Mouse (Mus musculus): ENCODE results near the gene Sertad1.
"Not testable (repeated sequence)": the region's sequence is repeated elsewhere in the genome, so short reads cannot be mapped to it uniquely, and the experiment has no call there.

The Sertad1 gene

DNA sequence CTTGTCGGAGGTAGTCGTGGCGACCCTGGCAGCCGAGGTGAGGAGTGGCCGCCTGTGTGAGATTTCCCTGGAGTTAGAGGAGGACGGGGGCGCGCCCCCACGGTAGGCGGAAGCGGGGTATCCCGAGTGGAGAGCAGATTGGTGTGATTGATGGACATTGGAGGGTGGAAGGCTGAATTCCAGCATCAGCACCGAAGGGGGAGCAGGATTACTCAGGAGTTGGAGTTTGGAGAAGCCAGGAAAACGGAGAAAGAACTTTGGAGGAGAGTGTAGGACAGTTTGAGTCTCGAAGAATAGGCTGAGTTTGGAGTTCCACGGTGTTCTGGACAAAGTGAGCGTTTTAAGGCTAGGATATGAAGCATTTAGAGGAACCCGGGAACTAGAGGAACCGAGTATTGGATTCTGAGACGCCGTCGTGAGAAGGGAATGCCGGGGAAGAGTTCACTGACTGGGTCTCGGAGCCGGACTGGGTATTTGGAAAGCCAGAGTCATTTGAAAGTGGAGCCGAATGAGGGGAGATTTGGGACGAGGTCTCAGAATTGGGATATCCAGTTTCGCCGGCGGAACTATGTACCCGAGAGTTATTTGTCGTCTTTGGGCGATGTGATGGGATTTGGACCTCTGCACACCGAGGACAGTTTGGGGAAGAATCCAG is 12.7 kb upstream of the Sertad1 start:
- no peak for DNase-seq

GRCm38 (mm10) chr7:27474490-27474954 is 12.2 kb upstream of the Sertad1 start:
- peak; percentile 97 to 98 for DNase-seq

GRCm38 (mm10) chr7:27475596-27475995 is 11.1 kb upstream of the Sertad1 start:
- DNase-seq: no peak

DNA sequence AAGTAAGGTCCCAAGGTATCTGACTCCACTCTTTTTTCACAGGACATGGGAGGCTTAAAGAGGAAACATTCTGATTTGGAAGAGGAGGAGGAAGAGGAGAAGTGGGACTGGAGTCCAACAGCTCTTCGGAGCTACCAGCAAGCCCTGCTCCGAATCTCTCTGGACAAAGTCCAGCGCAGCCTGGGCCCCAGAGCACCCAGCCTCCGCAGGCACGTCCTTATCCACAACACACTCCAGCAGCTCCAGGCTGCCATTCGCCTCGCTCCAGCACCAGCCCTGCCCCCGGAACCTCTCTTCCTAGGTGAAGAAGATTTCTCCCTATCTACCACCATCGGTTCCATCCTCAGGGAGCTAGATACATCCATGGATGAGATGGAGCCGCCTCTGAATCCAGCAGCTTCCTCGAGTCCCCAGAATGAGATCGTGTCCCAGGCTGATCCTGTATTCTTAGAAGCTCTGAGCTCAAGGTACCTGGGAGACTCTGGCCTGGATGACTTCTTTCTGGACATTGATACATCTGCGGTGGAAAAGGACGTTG is 10.5 kb upstream of the Sertad1 start:
- no peak for DNase-seq

- no peak for DNase-seq
These were observed 8.1 kb upstream of the Sertad1 start for GRCm38 (mm10) chr7:27478561-27478960.

DNA sequence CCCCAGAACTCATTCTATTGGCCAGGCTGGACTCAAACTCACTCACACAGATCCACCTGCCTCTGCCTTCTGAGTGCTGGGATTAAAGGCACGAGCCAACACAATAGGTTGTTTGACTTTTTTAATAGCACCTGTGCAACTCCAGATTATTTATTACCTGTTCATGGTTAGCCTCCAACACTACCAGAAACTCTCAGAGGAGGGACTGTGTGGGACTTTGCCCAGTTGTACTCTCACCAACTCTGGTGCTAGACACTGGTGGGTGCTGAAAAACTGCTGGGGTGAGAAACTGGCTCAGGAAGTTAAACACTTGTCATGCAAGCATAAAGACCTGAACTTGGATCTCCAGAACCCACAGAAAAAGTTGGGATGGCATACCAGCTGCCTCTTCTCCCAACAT is 7.0 kb upstream of the Sertad1 start:
- no peak for DNase-seq

DNA sequence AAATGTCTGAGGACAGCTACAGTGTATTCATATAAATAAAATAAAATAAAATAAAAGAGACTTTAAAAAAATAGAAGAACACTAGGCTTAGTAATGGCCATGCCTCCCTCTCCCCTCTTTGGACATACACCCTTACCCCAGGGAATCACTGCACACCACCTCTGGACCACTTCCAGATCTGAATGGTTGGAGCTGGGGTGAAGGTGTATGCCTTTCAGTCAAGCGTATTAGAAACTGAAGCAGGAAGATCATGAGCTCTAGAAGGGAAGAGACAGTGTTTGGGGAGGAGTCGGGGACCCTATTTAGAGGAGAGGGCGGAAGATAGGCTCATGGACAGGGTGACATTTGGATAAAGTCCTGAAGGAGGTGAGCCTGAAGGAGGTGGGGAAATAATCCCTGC is 6.2 kb upstream of the Sertad1 start:
- DNase-seq: no peak

DNA sequence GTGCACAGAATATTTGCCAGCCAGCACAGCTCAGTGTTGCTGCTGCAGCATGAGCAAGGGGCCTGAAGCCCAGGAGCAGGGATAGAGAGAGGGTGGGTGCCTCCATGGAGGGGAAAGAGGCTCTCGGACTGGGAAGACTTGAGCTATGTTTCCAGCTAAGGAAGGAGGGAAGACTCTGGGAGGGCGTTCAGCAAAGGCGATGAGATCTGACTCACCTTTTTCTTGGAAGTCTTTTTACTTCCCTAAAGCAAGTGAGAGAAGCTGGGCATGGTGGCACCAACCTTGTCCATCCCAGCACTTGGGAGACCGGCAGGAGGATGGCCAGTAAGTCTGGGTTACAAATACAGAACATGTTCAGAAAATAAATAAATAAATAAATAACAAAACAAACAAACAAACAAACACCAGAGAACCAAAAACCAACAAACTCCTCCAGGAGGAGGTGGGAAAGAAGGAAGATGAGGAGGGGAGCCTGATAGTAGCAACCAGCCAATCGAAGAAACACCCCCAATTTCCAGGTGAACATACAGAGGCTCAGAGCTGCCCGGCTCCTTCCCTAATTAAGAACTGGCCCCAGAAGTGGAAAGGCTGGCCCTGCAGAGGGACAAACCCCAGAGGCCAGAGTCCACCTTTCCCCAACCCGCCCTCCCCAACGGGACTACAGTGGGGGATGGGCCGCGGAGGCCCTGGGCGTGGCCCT is 5.6 kb upstream of the Sertad1 start:
- no peak for DNase-seq

DNA sequence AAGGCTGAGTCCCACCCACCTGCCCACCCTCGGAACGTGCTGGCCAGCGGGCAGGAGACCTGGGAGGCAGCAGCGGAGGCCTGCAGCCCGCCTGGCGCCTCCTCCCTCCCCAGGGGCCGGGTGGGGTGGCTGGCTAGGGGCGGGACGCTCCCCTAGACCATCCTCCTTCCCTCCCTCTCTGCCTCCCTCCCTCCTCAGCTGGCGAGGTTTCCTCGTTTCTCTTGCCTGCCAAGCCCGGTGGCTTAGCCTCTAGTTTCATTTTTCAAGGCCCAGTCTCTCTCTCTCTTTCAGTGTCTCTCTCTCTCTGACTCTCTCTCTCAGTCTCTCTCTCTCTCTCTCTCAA is 5.1 kb upstream of the Sertad1 start:
- peak; percentile 63 to 65 for DNase-seq

GRCm38 (mm10) chr7:27483860-27484259 is 2.9 kb upstream of the Sertad1 start:
- DNase-seq: no peak

- no peak for DNase-seq
These were observed 474 bp upstream of the Sertad1 start for GRCm38 (mm10) chr7:27486102-27486769.

DNA sequence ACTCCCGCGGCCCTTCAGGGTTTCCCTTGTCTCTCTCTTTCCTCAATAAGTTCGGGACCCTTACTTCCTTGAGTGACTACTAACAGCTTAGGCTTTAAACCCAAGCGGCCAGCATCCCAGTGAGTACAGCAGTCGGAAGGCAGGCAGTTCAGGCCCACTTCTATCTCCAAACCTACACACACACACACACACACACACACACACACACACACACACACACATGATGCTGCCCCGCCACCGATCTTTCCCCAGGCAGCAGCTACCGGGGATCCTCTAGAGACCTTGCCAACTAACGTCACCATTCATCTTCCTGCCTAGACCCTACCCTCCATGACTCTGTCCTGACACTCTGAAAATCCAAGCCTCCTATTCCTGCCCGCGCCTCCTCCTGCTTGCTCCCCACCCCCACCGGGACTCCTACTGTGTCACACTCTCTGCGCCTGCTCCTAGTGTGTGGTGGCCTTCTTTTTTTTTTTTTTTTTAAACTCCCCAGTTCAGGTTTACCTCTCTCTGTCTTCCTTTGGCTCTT is 1.1 kb downstream of the Sertad1 start:
- no peak for DNase-seq

DNA sequence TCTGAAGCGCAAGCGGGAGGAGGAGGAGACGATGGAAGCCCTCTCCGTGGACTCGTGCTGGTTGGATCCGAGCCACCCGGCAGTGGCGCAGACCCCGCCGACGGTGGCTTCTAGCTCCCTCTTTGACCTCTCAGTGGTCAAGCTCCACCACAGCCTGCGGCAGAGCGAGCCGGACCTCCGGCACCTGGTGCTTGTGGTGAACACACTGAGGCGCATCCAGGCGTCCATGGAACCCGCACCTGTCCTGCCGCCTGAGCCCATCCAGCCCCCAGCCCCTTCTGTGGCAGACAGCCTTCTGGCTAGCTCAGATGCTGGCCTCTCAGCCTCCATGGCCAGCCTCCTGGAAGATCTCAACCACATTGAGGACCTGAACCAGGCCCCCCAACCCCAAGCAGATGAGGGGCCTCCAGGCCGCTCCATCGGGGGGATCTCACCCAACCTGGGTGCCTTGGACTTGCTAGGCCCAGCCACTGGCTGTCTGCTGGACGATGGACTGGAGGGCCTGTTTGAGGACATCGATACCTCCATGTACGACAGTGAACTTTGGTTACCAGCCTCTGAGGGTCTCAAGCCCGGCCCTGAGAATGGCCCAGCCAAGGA is 2.7 kb downstream of the Sertad1 start:
- DNase-seq: no peak

- DNase-seq: no peak
These were observed 3.5 kb downstream of the Sertad1 start for GRCm38 (mm10) chr7:27490227-27490542.

DNA sequence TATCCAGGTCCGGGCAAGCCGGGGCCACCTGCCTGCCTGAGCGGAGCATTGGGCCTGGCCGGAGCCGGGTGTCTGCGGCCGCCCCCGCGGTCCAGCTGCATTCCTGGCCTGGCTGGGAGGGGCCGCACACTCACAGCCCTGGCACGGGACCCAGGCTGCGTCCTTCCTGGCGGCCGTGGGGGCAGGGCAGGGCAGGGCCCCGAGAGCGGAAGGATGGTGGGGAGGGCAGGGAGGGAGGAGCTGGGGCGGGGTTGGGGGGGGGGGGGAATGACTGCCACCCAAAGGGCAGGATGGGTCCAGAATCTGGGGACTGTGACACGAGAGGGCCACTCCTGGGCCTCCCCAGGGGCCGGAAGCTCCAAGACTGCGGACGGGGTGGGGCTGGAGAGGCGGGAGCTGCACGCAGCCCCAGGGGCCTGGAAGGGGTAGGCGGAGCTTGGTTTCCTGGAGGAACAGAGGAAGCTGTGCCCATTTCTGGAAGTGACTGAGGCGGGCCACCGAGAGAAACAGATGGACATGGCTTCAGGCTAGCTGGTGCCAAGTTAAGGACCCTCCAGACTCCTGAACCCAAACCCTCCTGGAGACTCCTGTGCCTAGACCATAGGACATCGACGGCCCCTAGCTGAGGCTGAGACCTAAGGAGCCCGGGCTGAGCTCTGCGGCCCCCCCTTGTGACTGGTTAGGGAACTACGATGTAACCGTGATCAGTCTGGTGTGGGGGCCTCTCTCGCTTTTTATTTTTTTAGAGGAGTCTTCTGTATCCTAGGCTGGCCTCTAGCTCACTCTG is 4.0 kb downstream of the Sertad1 start:
- DNase-seq: peak; percentile 93 to 94

GRCm38 (mm10) chr7:27491856-27492255 is 5.1 kb downstream of the Sertad1 start:
- no peak for DNase-seq

DNA sequence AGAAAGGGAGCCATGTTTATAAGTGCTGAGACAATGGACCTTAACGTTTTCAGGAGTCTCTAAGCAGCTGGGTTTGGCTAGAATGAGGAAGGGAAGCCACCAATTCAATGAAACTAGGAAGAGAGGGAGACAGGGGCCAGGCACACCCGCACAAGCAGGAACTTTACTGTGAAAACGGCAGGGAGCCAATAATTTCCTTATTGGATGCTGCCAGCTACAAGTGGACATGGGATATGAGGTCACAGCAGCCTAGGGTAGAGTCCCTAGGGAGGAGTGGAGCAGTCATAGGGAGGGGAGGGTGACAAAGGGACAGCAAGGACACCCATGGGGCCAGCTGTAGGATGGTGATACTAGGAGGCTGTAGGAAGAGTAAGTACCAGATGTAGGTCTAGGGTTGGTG is 6.3 kb downstream of the Sertad1 start:
- no peak for DNase-seq

- DNase-seq: no peak
These were observed 6.7 kb downstream of the Sertad1 start for GRCm38 (mm10) chr7:27493450-27493849.

- not testable (repeated sequence) for DNase-seq
These were observed 8.1 kb downstream of the Sertad1 start for GRCm38 (mm10) chr7:27494659-27495367.

DNA sequence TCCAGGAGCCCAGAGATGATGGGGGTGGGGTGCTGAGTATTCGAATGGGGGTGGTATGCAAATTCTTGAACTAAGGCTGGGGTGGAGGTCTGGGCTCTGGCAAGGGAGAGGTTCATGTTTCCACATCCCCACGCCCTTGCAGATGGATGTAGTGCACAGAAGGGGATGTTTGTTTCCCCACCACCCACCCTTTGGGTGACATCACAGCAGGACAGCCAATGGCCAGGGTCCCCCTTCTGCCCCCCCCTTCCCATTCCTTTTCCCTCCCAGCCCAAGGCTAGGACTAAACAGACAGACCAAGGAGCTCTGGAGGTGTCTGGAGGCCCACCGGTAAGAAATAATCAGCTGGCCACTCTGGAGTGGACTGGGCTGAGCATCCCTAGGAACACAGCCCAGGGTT is 12.3 kb downstream of the Sertad1 start, which contains the start of gene Prx:
Gene Prx (plus strand): TSS at position 289 of the 400 bp plus-strand sequence.
- no peak for DNase-seq

DNA sequence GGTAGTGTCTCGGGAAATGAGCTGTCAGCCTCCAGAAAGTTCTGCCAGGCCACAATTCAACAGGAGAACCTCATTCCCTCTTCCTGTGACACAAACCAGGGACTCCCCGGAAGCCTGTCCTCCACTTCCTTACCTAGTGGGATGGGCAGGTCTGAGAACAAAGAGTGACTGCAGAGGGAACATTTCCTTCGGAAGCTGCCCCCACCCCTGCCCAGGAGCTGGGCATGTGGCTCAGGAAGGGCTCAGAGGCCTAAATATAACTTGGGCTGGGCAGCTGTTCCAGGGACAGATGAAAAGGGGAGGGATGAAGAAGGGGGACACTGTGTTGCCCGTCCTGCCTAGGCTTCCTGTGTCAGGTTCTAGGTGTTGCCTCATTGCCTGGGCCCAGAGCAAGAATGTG is 14.9 kb downstream of the Sertad1 start:
- no peak for DNase-seq
